Comparison of ENCODE assay signal across 21 mouse cellular contexts in genomic region chr13:11369456-11369855, GRCm38 (mm10).
"Had no signal": no experiment of that assay in that cellular context is flagged by ENCODE, and none has a peak within 500 bp of the region (broad histone marks: within the 10 kb centered on the region; RNA-seq: fewer than 3 reads in every experiment).

No protein-coding gene starts in this region.

- H3K9me3 ChIP-seq: lung, embryonic 15.5 days; megakaryocyte, embryonic 14.5 days; midbrain, embryonic 12.5 days; neural tube, embryonic 13.5 days; neural tube, embryonic 15.5 days; stomach, embryonic 15.5 days had no signal

- ATAC-seq: liver, postnatal 0 days; lung, postnatal 0 days; midbrain, embryonic 16.5 days had no signal

- DNase-seq: liver, postnatal 0 days; lung, adult 2 months; lung, postnatal 14 days; lung, postnatal 36 days; midbrain, embryonic 14.5 days; retina, postnatal 1 day; right cerebral cortex, adult 18-20 months; right cerebral cortex, postnatal 14 days; thymus, postnatal 14 days; thymus, postnatal 36 days had no signal

- H3K4me1 ChIP-seq: lung, embryonic 15.5 days; megakaryocyte, embryonic 14.5 days; midbrain, embryonic 12.5 days; neural tube, embryonic 13.5 days; neural tube, embryonic 15.5 days; stomach, embryonic 15.5 days had no signal

- H3K9ac ChIP-seq: liver, postnatal 0 days; lung, embryonic 15.5 days; midbrain, embryonic 12.5 days; neural tube, embryonic 13.5 days; neural tube, embryonic 15.5 days; stomach, embryonic 15.5 days had no signal

- H3K27ac ChIP-seq: lung, embryonic 15.5 days; macrophage; midbrain, embryonic 12.5 days; neural tube, embryonic 13.5 days; neural tube, embryonic 15.5 days; stomach, embryonic 15.5 days; stomach, postnatal 0 days had no signal

- H3K4me3 ChIP-seq: lung, embryonic 15.5 days; megakaryocyte, embryonic 14.5 days; midbrain, embryonic 12.5 days; myocyte; neural tube, embryonic 13.5 days; neural tube, embryonic 15.5 days; stomach, embryonic 15.5 days had no signal

- H3K4me2 ChIP-seq: lung, embryonic 15.5 days; midbrain, embryonic 12.5 days; neural tube, embryonic 13.5 days; neural tube, embryonic 15.5 days; stomach, embryonic 15.5 days had no signal

- H3K27me3 ChIP-seq: lung, embryonic 15.5 days; megakaryocyte, embryonic 14.5 days; midbrain, embryonic 12.5 days; neural tube, embryonic 13.5 days; neural tube, embryonic 15.5 days; stomach, embryonic 15.5 days had no signal

- H3K36me3 ChIP-seq: lung, embryonic 15.5 days; midbrain, embryonic 12.5 days; neural tube, embryonic 13.5 days; neural tube, embryonic 15.5 days; stomach, embryonic 15.5 days had no signal
